Mouse (Mus musculus) gastrocnemius, postnatal 4 days (tissue): ENCODE results near the gene Enam. TPM values are rescaled to one million over a fixed set of nuclear protein-coding genes. Genes with fewer than 3 reads are reported as not detected.
"Not testable (repeated sequence)": the region's sequence is repeated elsewhere in the genome, so short reads cannot be mapped to it uniquely, and the experiment has no call there.

Experiments
- DNase-seq, 2 experiments: peaks; one replicate each; pipeline ENCODE4 v3.0.0; 2021 to 2022; ENCODE audit warnings: low spot score in 2 of 2, mixed read lengths in 2 of 2
- long read RNA-seq, 2 experiments: library from polyadenylated mRNA; stranded (forward); transcript quantifications; one replicate each; pipeline ENCODE4 v2.0.0; 2021
- total RNA-seq, 2 experiments: library from RNA; stranded (reverse); gene quantifications; 2 replicates each; pipeline ENCODE4 v1.2.3; 2021

Enam gene
- not detected for total RNA-seq
- long read RNA-seq, experiment 1: 0 reads
- long read RNA-seq, experiment 2: 0 reads

DNA sequence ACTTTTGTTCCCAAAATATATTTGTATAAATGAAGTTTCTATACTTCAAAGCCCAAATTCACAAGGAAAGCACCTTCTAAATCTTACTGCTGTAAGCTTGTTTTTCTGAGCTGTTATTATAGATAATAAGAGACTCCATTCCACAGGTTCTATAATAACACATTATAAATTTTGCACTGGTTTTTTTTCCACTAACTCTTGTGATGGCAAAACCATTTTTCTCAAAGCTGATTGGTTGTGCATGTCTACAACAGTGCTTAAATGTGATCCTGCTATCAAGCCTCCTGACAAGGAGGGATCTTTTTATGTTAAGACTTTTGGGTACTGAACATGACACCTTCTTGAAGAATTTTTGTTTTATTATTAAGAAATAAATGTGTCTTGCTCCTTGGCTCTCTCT lies at the start of gene Enam:
TSS of gene Enam (plus strand) at position 301 of the 400 bp plus-strand sequence.
- DNase-seq: no peak

DNA sequence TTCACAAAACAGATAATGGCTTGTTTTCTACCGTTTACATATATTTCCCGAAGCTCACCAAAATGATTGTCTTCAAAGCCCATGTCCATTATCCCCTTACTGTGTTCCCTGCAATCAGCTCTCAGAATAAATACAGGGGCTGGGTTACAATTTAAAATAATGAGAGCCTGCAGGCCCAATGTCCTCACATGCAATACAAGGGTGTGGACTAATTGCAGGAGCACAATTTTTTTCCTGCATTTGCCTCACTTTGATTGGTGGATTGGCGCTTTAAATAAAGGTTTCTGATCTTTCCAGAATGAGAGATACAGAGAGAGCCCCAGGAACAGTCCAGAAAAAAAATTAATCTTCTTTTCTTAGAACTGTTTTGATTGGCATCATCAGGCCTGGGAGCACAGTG lies 32.1 kb upstream of the Enam start, which contains the start of gene Ambn:
TSS of gene Ambn (plus strand) at position 301 of the 400 bp plus-strand sequence.
- no peak for DNase-seq

- no peak for DNase-seq
Observed at GRCm38 (mm10) chr5:88467471-88467870, 20.3 kb upstream of the Enam start.

DNA sequence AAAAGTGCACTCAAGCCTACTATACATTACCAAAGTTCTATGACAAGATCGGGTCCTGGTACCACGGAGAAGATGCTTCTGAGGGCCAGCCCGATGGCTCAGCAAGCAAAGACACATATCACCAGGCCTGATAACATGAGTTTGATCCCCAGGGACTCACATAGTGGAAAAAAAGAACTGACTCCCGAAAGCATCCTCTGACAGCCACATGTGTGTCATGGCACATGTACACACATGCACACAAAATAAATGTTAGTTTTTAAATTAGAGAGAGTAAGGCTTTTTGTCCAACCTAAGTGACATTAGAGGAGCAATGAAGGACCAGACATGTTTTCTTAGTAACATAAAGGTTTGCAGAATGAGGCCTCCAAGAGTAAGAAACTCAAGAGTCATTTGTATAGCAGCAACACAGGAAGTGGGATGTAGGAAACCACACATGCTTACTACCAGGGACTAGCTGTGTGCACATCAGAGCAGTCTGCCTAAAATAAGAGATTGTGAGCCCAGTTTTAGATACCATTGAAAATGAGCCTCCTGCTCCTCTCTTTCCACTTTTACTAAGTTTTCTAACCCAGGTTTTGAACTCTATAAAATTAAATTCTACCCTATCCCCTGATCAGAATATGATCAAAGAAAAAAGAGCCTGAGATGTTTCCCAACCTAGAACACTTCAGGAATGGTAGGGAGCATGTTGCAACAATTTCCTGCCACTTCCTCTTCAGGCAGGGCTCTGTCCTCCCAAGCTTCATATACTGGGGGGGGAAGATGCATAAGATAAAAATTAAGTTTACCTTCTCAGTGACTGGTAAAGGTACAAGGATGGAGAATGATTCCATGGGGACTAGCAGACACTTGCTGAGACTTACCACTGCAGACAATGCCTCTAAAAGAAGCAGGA lies 18.7 kb upstream of the Enam start:
- DNase-seq: no peak

- DNase-seq: no peak
Observed at GRCm38 (mm10) chr5:88489004-88489403, 1.2 kb downstream of the Enam start.

DNA sequence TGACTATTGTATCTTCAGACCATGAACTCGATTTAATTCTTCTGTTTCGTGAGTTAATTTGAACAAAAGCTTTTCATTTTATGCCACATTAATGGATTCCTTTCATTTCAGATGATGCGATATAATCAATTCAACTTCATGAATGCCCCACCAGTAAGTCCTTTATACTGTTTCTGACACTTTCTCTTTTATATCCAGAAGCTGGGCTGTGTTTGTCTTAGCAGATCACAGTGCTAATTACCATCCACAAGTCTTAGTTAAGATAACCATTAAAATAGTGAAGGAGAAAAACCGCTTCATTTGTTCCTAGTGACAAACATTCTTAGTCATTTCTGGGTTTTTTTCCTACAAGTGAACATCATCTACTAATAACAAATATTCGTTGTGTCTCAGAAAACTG lies 3.3 kb downstream of the Enam start:
- DNase-seq: no peak

GRCm38 (mm10) chr5:88499781-88500180 lies 12.0 kb downstream of the Enam start:
- DNase-seq: no peak

- DNase-seq: no peak
Observed at GRCm38 (mm10) chr5:88508555-88508954, 20.8 kb downstream of the Enam start.

- no peak for DNase-seq
Observed at GRCm38 (mm10) chr5:88508990-88509389, 21.2 kb downstream of the Enam start.

DNA sequence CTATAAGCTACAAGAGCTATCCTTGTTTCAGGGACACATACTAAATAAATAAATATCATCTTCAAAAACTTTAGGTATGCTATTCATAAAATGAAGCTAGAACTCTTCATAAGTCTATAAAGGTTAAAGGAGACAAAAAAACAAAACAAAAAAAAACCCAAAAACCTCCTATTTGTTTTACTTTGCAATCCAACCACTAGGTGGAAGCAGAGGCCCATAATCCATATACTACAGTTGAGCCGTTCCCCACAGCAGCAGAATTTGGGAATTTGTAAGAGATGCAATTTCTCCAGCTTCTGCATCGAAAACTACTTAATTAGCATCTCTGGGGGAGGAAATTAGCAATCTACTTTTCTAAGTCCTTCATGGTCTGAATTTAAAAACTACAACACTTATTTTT lies 31.5 kb downstream of the Enam start:
- no peak for DNase-seq

- DNase-seq: no peak
Observed at GRCm38 (mm10) chr5:88527657-88528056, 39.9 kb downstream of the Enam start, which contains the start of gene Jchain. TSS of gene Jchain (minus strand) at chr5:88527891.

GRCm38 (mm10) chr5:88530908-88531307 lies 43.1 kb downstream of the Enam start:
- no peak for DNase-seq

GRCm38 (mm10) chr5:88534697-88535096 lies 46.9 kb downstream of the Enam start:
- DNase-seq: no peak

DNA sequence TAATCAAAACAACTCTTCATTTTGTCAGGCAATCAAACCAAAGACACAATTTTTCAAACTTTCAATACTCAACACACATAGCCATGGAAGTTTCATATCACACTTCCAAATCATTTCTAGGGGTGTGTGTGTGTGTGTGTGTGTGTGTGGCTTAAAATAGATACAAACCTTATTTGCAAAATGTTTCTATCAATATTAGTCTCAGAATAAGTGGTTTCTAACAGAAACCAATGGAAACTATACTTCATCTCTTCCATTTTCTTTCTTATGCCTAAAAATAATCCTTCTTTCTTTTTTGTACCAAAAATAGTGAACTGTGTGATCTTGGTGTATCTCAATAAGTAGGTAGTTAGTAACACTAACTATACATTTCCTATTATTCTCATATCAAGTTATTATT lies 53.1 kb downstream of the Enam start:
- no peak for DNase-seq

GRCm38 (mm10) chr5:88542651-88543282 lies 55.0 kb downstream of the Enam start:
- peak in 1 of 2 experiments; percentile 45 for DNase-seq

GRCm38 (mm10) chr5:88544411-88544810 lies 56.6 kb downstream of the Enam start:
- not testable (repeated sequence) for DNase-seq

GRCm38 (mm10) chr5:88545536-88545935 lies 57.8 kb downstream of the Enam start:
- no peak for DNase-seq

GRCm38 (mm10) chr5:88553271-88554085 lies 65.7 kb downstream of the Enam start:
- DNase-seq: peak in 1 of 2 experiments; percentile 23

GRCm38 (mm10) chr5:88554086-88554886 lies 66.5 kb downstream of the Enam start, which contains the start of gene Utp3:
TSS of gene Utp3 (plus strand) at chr5:88554462.
- DNase-seq: peak; percentile 84 to 90
